Mouse (Mus musculus): ENCODE measurements around the gene Myom3.
"Not testable (repeated sequence)": the region's sequence is repeated elsewhere in the genome, so short reads cannot be mapped to it uniquely, and the experiment has no call there.

The Myom3 gene

GRCm38 (mm10) chr4:135759356-135759976 lies at the start of gene Myom3:
Gene Myom3 (plus strand): TSS chr4:135759715.
- no peak for DNase-seq (ENCODE audit: low spot score in 2 of 2)

DNA sequence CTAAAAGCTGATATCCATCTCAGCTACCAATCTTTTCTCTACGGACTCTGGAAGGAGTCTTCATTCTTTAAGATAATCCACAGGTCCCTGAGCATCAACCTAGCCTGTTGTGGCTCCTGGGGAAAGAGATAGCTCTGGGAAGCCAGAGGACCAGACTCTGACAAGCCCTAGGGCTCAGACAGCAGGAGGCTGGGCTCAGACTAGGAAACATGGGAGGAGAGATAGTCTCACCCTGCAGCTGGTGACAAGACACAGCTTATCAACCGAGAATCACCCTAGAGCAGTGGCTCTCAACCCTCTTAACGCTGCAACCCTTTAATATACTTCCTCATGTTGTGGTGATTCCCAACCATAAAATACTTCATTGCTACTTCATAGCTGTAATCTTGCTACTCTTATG lies 49.1 kb upstream of the Myom3 start:
- no peak for DNase-seq (ENCODE audit: low spot score in 2 of 2)

GRCm38 (mm10) chr4:135714776-135715175 lies 44.7 kb upstream of the Myom3 start:
- DNase-seq (ENCODE audit: low spot score in 2 of 2), result no peak

DNA sequence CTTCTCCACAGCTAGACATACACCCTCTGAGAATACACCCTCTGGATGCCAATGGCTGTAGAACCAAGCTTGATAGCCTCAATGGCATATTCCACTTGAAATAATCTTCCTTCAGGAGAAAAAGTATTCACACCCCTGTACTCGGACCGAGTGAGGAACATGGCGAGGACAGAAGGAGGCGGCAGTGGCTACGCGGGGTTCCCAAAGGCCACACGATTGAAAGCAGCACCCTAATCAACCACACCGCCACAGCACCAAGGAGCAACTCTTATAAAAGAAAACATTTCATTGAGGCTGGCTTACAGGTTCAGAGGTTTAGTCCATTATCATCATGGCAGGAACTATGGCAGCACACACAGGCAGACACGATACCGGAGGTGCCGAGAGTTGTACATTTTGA lies 43.1 kb upstream of the Myom3 start:
- not testable (repeated sequence) for DNase-seq (ENCODE audit: low spot score in 2 of 2)

GRCm38 (mm10) chr4:135722540-135723290 lies 36.8 kb upstream of the Myom3 start:
- DNase-seq (ENCODE audit: low spot score in 2 of 2), result no peak

DNA sequence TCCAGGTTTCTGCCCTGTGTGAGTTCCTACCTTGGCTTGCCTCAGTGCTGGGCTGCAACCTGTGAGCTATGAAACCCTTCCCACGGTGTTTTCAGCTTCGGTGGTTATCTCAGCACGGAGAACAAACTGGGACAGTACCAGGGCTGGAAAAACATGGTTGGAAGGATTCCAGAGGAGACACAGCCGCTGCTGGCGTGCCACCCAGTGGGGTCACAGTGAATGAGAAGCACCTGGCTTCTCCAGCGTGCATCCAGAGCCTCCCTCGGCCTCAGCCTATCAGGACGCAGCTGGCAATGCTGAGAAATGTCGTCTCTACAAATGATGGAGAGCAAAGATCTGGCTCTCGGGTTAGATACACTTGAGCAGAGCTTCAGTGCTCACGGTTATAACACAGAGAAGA lies 33.1 kb upstream of the Myom3 start:
- no peak for DNase-seq (ENCODE audit: low spot score in 2 of 2)

DNA sequence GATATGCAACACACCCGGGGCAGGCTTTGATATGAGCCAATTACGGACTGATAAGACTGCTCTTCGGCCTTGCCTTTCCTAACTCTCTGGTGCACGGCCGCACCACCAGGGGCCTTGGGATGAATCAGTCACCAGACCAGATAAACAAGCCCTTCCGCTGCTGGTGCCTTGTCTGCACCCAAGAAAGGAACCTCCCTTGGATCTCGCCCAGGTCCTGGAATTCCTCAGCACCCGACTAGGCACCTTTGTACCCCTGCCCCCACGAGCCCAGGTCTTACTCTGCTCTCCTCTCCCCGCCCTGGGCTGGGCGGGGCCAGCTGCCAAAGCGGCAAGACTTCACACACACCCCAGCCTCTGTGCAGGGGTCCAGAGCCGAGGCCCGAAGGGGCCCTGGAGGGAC lies 31.7 kb upstream of the Myom3 start, which contains the start of gene Il22ra1:
Gene Il22ra1, plus strand, starts transcription at position 356 of the 400 bp plus-strand sequence.
- DNase-seq (ENCODE audit: low spot score in 2 of 2), result no peak

DNA sequence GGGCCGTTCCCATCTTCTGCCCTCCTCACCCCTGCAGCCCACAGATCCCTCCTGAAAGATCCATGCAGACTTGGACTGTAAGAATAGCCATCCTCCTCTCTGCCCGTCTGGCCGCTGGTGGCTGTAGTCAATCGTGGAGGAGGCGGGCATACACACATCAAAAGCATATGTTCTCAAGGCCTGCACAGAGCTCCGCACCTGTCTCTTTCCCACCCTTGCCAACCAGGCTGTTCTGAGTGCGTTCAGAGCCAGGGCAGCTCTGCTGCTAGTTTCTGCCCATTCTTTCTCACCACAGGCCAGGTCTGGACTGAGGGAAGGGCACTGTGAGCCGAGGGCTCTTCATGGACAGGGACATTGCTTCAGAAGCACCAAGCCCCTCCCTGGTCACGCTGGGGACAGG lies 29.3 kb upstream of the Myom3 start:
- peak; percentile 52 to 63 for DNase-seq (ENCODE audit: low spot score in 2 of 2)

- no peak for DNase-seq (ENCODE audit: low spot score in 2 of 2)
These were observed 28.6 kb upstream of the Myom3 start for GRCm38 (mm10) chr4:135730951-135731350.

GRCm38 (mm10) chr4:135733901-135734300 lies 25.6 kb upstream of the Myom3 start:
- peak; percentile 73 to 78 for DNase-seq (ENCODE audit: low spot score in 2 of 2)

DNA sequence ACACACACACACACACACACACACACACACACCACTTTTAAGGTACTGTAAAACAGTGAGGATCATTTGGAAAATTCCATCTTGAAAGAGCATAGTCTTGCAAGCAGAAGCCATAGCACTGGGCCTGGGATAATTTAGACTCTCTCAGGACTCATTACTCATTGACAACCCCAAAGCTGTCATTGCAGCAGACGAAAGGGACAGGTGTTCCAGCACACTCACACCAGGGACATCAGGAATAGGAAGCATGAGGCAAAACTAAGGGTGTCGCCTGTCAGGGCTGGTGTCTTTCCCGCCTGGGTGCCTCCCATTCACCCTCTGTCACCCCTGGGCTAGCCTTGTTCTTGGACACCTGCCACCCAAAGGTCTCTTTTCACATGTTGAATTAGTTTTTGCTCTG lies 22.6 kb upstream of the Myom3 start:
- DNase-seq (ENCODE audit: low spot score in 2 of 2), result no peak

- no peak for DNase-seq (ENCODE audit: low spot score in 2 of 2)
These were observed 21.3 kb upstream of the Myom3 start for GRCm38 (mm10) chr4:135738237-135738636.

GRCm38 (mm10) chr4:135739148-135739547 lies 20.4 kb upstream of the Myom3 start:
- no peak for DNase-seq (ENCODE audit: low spot score in 2 of 2)

DNA sequence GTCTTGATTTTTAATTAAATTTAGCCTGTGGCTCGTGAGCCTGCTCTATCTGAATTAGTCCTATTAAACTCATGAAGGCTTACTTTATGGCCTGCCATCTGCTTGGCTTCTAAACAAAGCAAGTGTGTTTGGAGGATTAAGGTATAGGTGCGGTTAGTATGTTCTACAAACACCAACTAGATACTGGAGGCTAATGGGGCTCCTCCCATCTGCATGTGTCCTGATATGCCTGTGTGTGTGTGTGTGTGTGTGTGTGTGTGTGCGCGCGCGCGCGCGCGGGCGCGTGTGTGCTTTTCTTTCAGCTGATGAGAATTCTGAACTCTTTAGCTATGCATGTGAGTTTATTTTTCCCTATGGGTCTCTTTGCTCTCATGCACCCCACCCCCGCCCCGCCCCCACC lies 19.8 kb upstream of the Myom3 start:
- DNase-seq (ENCODE audit: low spot score in 2 of 2), result no peak

DNA sequence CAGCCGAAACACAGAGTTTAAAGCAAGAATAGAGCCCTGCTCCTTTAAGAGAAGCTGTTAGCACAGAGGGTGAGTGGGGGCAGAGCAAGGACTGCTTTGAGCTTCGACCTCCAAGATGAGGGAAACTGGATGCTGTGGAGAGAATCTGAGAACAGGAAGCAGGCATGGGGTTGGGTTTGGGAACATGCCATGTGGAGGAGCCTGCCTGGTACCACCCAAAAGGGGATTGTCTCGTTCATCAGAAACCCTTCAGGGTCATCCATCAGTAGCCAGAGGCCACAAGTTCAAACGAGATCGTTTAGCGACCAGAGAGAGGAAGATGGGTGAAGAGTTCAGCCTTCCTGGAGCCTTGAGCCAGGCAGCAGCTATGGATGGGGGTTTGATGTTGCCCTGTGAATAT lies 16.0 kb upstream of the Myom3 start:
- no peak for DNase-seq (ENCODE audit: low spot score in 2 of 2)

DNA sequence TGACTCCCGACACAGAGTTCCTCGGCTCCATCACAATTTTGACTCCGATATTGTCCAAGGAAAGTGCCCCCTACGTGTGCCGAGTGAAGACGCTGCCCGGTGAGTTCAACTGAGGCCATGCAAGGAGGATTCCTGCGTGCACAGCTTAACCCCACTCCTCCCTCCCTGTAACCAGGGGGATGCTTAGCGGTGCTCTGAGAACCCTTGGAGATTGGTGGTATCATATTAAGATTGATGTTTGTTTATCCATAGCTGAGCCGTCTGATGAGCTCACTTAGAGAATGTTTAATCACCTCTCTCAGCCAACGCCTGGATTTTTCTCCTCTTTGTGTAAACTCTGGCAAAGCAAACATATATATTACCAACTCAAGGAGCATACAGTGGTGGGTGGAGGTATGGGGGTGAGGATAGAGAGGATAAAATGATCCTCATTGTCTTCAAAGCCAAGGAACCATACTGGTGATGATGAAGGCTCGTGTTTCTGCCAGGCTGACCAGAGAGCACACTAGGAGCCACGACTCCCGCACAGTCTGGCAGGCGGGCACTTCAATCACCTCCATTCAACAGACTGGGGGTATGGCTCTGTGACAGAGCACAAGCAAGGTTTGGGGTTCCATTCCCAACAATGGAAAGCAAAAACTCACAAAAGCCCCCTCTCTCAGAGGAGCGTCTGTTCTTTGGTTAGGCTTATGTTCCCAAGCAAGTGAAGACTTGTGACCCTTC lies 14.6 kb upstream of the Myom3 start:
- DNase-seq (ENCODE audit: low spot score in 2 of 2), result no peak

GRCm38 (mm10) chr4:135745613-135746012 lies 13.9 kb upstream of the Myom3 start:
- no peak for DNase-seq (ENCODE audit: low spot score in 2 of 2)

DNA sequence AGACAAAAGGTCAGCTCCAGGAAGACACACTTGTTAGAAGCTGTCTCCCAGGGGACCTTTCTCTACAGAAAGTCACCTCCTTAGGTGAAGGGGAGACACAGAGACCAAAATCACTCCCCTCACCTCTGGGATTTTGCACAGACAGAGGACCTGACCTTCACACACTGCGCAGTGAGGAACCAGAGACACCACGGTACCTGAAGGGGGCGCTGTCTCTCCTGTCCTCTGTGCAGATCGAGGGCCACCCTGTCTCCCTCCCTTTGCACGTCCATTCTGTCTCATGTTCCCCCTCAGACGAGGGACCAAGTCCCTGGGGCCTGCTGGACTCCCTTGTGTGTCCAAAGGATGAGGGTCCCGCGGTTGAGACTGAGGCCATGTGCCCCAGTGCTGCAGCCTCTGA lies 8.6 kb upstream of the Myom3 start:
- DNase-seq (ENCODE audit: low spot score in 2 of 2), result no peak

DNA sequence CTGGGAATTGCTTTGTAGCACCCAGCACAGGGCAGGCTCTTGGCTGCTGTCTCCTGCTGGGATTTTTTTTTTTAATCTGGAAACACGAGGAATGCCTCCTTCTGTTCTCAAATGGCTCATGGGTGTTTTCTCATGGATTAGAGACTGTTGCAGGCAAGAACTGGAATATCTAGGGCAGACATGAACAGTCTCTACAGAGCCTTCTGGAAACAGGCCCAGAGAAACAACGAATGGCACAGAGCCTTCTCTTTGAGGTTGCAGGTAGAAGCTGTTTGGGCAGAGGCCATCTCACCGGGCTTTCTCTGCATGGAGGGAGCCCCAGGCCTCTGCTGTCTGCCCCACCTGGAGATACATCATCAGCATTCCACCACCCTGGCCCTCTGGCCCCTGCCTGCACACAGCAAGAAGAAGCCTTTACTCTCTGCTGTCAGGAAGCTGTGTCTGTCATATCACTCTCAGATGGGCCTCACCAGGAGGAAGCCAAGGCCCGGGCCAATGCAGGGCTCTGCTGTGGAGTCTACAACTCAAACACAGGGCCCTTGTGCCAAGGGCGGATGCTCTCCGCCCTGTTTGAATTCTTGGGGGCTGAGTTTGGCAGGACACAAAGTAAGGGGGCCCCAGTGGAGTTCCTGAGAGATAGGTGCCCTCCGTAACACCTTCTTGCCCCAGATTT lies 7.3 kb upstream of the Myom3 start:
- no peak for DNase-seq (ENCODE audit: low spot score in 2 of 2)

DNA sequence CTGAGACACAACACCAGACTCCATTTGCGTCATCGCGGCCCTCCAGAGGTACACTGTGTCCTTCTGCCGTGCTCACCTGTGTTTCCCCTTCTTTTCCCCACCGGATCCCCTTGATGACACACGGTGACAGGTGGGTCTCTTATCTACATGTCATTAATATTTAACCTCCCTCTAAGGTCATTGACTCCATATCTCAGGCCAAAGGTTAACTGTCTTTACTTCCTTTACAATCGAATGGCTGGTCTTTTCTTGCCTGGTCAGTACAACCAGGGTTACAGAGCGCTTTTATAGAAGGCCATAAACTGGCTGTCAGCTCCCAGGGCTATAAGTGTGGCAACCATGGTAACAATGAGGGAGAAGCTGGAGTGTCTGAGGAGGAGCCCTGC lies 6.7 kb upstream of the Myom3 start:
- DNase-seq (ENCODE audit: low spot score in 2 of 2), result no peak

- DNase-seq (ENCODE audit: low spot score in 2 of 2), result no peak
These were observed 1.2 kb upstream of the Myom3 start for GRCm38 (mm10) chr4:135758331-135758730.

DNA sequence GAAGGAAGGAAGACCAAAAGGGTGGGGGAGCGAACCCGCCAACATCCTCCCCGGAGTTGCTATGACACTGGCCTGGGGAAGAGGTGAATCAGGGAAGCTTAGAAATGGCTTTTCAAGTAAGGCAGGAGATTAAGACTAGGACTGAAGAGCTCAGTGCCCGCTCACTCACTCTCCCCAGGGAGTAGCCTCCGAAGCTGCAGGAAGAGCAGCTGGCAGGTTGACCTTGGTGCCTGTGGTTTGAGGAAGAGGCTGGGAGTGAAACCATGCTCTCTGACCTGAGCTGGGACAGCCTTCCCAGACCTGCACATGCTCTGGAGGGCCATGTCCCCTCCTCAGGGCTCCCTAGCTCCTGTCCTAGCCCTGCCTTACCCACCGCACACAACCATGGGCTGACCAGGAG lies 690 bp upstream of the Myom3 start:
- no peak for DNase-seq (ENCODE audit: low spot score in 2 of 2)
